Mouse (Mus musculus): ENCODE measurements around the gene Prr15l.

The Prr15l gene

GRCm38 (mm10) chr11:96928088-96928487, at the start of gene Prr15l:
TSS of gene Prr15l (plus strand) at chr11:96928104.
- DNase-seq: no peak

- DNase-seq: no peak
Observed at GRCm38 (mm10) chr11:96878715-96879114, 49.2 kb upstream of the Prr15l start.

- no peak for DNase-seq
Observed at GRCm38 (mm10) chr11:96879359-96879758, 48.5 kb upstream of the Prr15l start.

- no peak for DNase-seq
Observed at GRCm38 (mm10) chr11:96880296-96880695, 47.6 kb upstream of the Prr15l start.

GRCm38 (mm10) chr11:96885901-96886340, 42.0 kb upstream of the Prr15l start:
- DNase-seq: no peak

- DNase-seq: no peak
Observed at GRCm38 (mm10) chr11:96886942-96887546, 40.9 kb upstream of the Prr15l start.

GRCm38 (mm10) chr11:96891784-96892527, 35.9 kb upstream of the Prr15l start:
- DNase-seq: no peak

- no peak for DNase-seq
Observed at GRCm38 (mm10) chr11:96893203-96893842, 34.6 kb upstream of the Prr15l start.

GRCm38 (mm10) chr11:96895886-96896285, 32.0 kb upstream of the Prr15l start:
- DNase-seq: no peak

GRCm38 (mm10) chr11:96899449-96900306, 28.2 kb upstream of the Prr15l start:
- no peak for DNase-seq

- DNase-seq: no peak
Observed at GRCm38 (mm10) chr11:96901332-96901731, 26.6 kb upstream of the Prr15l start.

- no peak for DNase-seq
Observed at GRCm38 (mm10) chr11:96902639-96903635, 25.0 kb upstream of the Prr15l start.

- no peak for DNase-seq
Observed at GRCm38 (mm10) chr11:96906431-96907161, 21.3 kb upstream of the Prr15l start.

GRCm38 (mm10) chr11:96908594-96908993, 19.3 kb upstream of the Prr15l start:
- no peak for DNase-seq

- peak; percentile 85 for DNase-seq
Observed at GRCm38 (mm10) chr11:96910003-96910402, 17.9 kb upstream of the Prr15l start.

GRCm38 (mm10) chr11:96912682-96913081, 15.2 kb upstream of the Prr15l start:
- DNase-seq: no peak

- DNase-seq: peak; percentile 100
Observed at GRCm38 (mm10) chr11:96916044-96916884, 11.6 kb upstream of the Prr15l start, which contains the start of gene Cdk5rap3. TSS of gene Cdk5rap3 (minus strand) at chr11:96916496.

GRCm38 (mm10) chr11:96916885-96917396, 11.0 kb upstream of the Prr15l start:
- no peak for DNase-seq

- DNase-seq: no peak
Observed at GRCm38 (mm10) chr11:96917415-96917814, 10.5 kb upstream of the Prr15l start.

GRCm38 (mm10) chr11:96919003-96919402, 8.9 kb upstream of the Prr15l start:
- DNase-seq: no peak
